Mouse (Mus musculus): ENCODE results near the gene Shisa8.

DNA sequence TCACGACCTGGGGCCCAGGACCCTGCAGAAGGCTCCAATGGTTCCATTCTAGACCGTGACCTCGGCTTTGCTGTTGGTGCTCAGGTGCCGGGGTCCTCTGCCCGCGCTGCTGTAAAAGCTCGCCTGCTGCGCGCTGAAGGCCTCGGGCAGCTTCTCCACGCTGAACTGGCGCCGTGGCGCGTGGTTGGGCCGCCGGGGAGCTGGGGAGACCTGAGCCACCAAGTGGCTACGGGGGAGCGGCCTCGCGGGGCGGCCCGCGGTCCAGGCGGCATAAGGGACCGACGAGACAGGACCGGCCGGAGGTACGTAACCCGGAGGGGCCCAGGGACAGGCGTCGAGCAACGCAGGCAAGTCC is 5.5 kb downstream of the Shisa8 start:
- TF ChIP-seq E2F4 (IDR thresholded peaks at IDR 0.05; ENCODE audit: insufficient read depth) (no peak), TCF12 (IDR thresholded peaks at IDR 0.05; ENCODE audit: insufficient read depth, poor library complexity, severe bottlenecking) (no peak), POLR2A (IDR thresholded peaks at IDR 0.05; ENCODE audit: insufficient read length, low read depth) (no peak), MYOD1 (IDR thresholded peaks at IDR 0.05; ENCODE audit: control insufficient read depth in 1 of 3, insufficient read length in 2 of 3, low read depth in 2 of 3) (no peak), SRF (IDR thresholded peaks at IDR 0.05; ENCODE audit: control insufficient read depth, insufficient read length, low read depth) (no peak), CEBPB (IDR thresholded peaks at IDR 0.05; ENCODE audit: insufficient read depth, poor library complexity, severe bottlenecking) (no peak)

Data from myocyte (in vitro differentiated cells).